Mouse (Mus musculus) gastrocnemius, adult 8-10 months (tissue): ENCODE results near the gene Tox4. TPM values are rescaled to one million over a fixed set of nuclear protein-coding genes. Genes with fewer than 3 reads are reported as not detected.

ENCODE experiments used
- DNase-seq, 2 experiments: peaks; one replicate each; pipeline ENCODE4 v3.0.0; 2022; ENCODE audit warnings: low spot score in 2 of 2
- total RNA-seq, 4 experiments: library from RNA; stranded (reverse); gene quantifications; 2 replicates each; pipeline ENCODE4 v1.2.4; 2022

Tox4 gene
- total RNA-seq, 4 experiments from 2014 or later = 53.9 to 65.3 (median 62.6) TPM

GRCm38 (mm10) chr14:52313931-52314807, 35.2 kb downstream of the Tox4 start:
- DNase-seq = no peak

DNA sequence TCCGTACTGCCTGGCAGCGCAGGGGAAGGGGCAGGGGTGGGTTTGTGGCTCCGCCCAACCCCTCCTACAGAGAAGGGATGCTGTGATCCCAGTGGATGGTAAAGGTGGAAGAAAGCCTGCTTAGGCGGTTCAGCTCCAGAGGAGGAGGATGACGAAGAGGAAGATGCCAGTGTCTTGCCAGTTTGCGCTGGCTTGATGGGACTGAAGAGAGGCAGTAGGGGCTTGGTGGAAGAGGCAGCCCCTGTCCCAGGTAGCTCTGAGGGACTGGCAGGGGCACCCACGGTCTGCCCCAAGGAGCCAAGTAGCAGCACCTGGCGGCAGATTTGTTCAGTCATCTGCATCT, 35.8 kb downstream of the Tox4 start:
- DNase-seq = no peak

GRCm38 (mm10) chr14:52315283-52315780, 36.4 kb downstream of the Tox4 start:
- no peak for DNase-seq

- peak in 1 of 2 experiments; percentile 13 for DNase-seq
These were observed 37.0 kb downstream of the Tox4 start for GRCm38 (mm10) chr14:52315792-52316440.

DNA sequence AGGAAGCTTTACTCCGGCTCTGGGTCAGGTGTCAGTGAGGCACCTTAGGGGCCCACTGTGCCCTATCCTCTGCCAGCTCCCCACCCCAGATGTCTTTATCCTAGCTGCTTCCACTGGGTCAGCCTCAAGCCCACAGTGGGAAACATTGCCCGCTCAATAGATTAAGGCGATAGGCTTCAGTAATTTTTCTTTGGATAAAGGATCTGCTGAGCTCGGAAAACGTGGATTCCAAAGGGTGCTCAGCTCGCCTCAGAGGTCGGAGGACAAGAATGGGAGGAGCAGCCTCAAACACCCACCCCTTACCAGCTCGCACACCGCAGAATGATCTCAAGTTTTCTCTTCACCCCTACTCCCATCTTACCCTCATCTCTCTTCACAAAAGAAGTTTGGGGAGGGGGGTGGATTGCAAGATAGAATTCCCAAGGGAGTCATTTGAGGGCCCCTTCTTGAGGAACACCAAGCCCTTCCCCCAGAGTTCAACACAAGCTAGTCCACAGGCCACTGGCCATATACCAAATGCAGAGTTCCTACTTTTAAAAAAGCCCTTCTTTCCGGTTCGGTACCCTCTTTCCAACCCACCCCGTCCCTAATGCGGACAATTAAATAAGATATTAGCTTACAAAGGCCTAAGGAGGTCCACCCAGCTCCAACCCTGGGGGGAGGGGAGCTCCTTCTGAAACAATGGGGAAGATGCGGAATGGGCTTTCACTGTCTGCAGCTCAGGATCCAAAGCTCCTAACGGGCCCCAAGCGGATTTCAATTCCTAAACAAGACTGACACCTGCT, 37.7 kb downstream of the Tox4 start:
- no peak for DNase-seq

DNA sequence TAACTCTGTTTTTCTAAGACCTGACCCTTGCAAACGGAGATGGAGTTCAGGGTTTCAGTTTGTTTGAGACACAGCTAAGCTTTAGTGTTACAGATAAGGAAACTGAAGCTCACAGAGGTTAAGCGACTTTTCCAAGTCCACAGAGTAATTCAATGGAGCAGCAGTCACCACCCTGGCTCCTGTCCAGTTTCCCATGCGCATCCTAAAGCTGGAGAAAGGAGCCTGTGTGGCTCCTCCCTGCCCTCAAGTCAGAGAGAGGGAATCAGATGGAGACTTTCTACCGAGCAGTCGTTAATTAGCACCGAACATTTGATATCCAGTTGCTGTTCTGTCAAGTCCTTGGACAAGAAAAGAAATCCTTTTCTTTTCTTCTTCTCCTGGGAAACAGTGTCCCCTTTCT, 40.4 kb downstream of the Tox4 start:
- no peak for DNase-seq

- no peak for DNase-seq
These were observed 46.9 kb downstream of the Tox4 start for GRCm38 (mm10) chr14:52325890-52326289.

DNA sequence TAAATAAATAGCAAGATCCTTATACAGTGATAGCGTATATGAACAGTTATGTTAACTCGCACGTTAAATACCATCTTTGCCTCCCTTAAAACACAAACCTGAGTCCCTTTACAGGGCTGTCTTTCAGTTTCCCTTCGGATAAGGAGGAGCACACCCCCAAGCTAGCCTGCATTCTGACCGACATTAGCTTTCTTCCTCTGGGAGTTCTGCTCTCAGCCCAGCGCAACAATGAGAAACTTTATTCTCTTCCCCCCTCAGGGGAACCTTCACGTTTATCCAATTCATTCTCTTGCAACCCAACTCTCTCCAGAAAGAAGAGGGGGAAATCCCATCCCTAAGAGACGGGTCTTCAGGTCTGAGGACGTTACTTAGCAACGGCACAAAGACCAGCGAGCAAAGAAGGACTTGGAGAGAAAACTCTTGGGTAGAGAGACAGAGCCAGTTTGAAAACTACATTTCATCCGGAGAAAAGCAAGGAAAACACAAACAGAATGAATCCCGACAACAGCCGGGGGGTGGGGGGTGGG, 48.5 kb downstream of the Tox4 start:
- DNase-seq = no peak

GRCm38 (mm10) chr14:52327910-52328812, 49.2 kb downstream of the Tox4 start, which contains the start of gene Sall2:
Gene Sall2 (minus strand): TSS chr14:52328762.
- DNase-seq = no peak

DNA sequence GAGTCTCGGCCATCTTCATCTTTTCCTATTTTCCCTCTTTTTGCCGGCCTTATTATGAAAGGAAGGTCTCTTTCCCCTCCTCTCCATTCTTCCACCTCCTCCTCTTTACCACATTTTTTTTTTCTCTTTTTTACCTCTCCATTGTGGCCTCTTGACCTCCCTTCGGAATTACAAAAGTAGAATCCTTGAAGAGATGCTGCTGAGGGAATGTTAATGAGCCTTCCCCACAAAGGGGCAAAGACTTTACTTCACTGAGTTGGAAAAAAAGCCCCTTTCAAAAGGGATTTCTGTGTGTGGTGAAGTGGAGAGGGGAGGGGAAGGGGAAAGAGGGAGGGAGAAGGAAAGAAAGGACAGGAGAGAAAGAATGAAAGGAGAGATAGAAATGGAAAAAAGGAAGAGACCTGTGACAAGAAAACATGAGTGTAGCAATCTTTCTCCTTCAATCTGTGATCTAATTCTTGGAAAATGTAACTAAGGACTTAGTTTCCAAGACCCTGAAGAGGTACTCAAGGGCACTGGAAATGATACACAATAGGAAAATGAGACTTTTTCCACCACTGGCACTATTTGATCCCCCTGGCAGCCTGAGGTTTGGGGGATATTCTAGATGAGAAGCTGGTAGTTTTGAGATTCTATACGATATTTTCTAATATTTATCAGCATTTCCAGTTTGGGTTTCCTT, 52.3 kb downstream of the Tox4 start:
- no peak for DNase-seq

DNA sequence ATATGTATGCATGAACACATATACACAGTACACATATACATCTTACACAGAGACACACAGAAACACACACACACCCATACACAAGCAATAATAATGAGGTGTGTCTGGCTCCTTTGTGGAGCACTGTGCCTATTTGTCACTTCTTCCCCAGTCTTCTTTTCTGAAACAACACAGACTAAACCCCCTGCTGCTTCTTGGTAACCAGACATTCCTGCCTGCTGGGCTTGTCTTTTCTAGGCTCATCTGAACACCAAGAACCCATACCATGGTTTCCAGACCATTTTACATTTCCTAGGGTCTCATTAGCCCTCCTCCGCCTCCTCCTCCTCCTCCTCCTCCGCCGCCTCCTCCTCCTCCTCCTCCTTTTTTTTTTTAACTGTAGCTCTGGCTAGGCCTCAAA, 53.2 kb downstream of the Tox4 start:
- no peak for DNase-seq

- no peak for DNase-seq
These were observed 60.0 kb downstream of the Tox4 start for GRCm38 (mm10) chr14:52338751-52339511.

- DNase-seq = no peak
These were observed 60.5 kb downstream of the Tox4 start for GRCm38 (mm10) chr14:52339512-52339852.

Other genes starting within 250 kb of the Tox4 start
- not detected for gene Olfr221, start 236.7 kb upstream of the Tox4 start, total RNA-seq
- 10 to 100 TPM; 62.4 to 80.4 (median 71.9) TPM for gene Hnrnpc, start 175.1 kb upstream of the Tox4 start, total RNA-seq
- gene Rpgrip1, start 168.4 kb upstream of the Tox4 start, total RNA-seq = not detected
- gene Supt16, start 81.7 kb upstream of the Tox4 start, total RNA-seq = 10 to 100 TPM; 10.4 to 14.4 (median 12.3) TPM
- gene Chd8, start 21.4 kb upstream of the Tox4 start, total RNA-seq = 10 to 100 TPM; 24.5 to 42.9 (median 34.6) TPM
- gene Rab2b, start 399 bp downstream of the Tox4 start, total RNA-seq = 1 to 10 TPM; 2.5 to 3.7 (median 3.1) TPM
- 10 to 100 TPM; 15.5 to 17.0 (median 16.0) TPM for gene Mettl3, start 26.0 kb downstream of the Tox4 start, total RNA-seq
- under 1 TPM; 0.34 to 0.65 (median 0.54) TPM for gene Sall2, start 49.6 kb downstream of the Tox4 start, total RNA-seq
- not detected for gene Olfr1513, start 77.3 kb downstream of the Tox4 start, total RNA-seq
- gene Olfr1512, start 100.0 kb downstream of the Tox4 start, total RNA-seq = not detected
- gene Olfr1511, start 118.2 kb downstream of the Tox4 start, total RNA-seq = not detected
- not detected for gene Olfr1510, start 135.2 kb downstream of the Tox4 start, total RNA-seq
- not detected for gene Olfr1509, start 163.8 kb downstream of the Tox4 start, total RNA-seq
- gene Olfr1508, start 188.3 kb downstream of the Tox4 start, total RNA-seq = not detected
- gene Olfr1507, start 216.6 kb downstream of the Tox4 start, total RNA-seq = not detected